Mouse (Mus musculus) ES-Bruce4 (cell line): ENCODE data around the gene Dhh.

Source experiments
- CTCF ChIP-seq: IDR thresholded peaks from one replicate; pipeline ENCODE4 v1.8.1; 2011; ENCODE audit warnings: low read depth, low read length
- POLR2A ChIP-seq: IDR thresholded peaks from one replicate; pipeline ENCODE4 v1.8.1; 2011; ENCODE audit warnings: low read length; ENCODE audit not compliant: insufficient read depth

DNA sequence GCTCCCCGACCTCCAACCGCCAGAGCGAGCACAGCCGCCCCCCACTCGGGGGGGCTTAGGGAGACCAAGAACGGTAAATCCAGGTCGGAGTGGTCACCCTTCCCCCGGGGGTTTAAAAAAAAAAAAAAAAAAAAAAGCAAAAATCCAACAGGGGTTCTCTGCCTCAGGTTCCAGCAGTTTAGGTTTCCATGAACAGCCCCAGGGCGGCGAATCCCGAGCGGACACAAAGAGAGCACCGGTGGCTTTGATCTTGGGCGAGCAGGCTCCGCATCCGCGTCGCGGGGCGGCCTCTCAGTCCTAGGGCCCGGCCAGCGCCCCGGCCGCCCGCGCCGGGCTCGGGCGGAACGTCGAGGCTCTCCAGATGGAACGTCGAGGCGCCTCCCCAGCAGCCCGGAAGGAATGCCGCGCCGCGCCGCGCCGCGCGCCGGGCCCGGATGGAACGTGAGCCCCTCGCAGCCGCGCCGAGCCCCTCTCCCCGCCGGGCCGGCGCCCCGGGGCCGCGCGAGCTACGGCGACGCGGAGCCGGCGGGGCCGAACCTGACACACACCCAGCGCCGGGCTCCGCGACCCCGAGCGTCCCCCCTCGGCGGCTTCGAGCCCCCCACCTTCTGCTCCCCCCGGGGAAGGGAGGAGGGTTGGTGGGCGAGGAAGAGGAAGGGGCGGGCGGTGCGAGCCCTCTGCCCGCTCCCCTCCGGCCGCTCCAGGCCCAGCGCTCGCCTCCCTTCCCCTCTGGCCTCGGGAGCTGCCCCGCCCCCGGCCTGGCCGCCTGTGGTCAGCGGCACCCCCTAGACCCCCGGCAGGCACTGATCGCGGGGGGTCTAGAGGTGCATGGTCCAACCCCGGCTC is 27.0 kb downstream of the Dhh start, which contains the start of gene Kmt2d:
- TF ChIP-seq CTCF (no peak), POLR2A (no peak)
